Mouse (Mus musculus) forebrain, postnatal 0 days (tissue): Measurements from ENCODE around the gene Lpar5. TPM values are rescaled to one million over a fixed set of nuclear protein-coding genes. Genes with fewer than 3 reads are reported as not detected.

Experiments used
- ATAC-seq: fragments of 200-750 bp; cut with Nextera tagmentation; 2 replicates; pipeline ENCODE4 v1.8.0; 2017; ENCODE audit warnings: mild to moderate bottlenecking, moderate library complexity
- DNase-seq: peaks from one replicate; pipeline ENCODE4 v3.0.0-alpha.2; 2015
- H3K27ac ChIP-seq: fragments of 300-500 bp; sonication (generic); 2 replicates; pipeline ENCODE4 v1.5.1; 2014; ENCODE audit warnings: low read depth, mild to moderate bottlenecking, antibody characterized with exemption, low read length, moderate library complexity, mixed read lengths
- H3K27me3 ChIP-seq: fragments of 300-500 bp; sonication (generic); 2 replicates; pipeline ENCODE4 v1.6.1; 2014; ENCODE audit warnings: mild to moderate bottlenecking, low read length, mixed read lengths; ENCODE audit not compliant: insufficient read depth
- H3K36me3 ChIP-seq: fragments of 300-500 bp; sonication (generic); 2 replicates; pipeline ENCODE4 v1.6.1; 2014; ENCODE audit warnings: mild to moderate bottlenecking, moderate library complexity; ENCODE audit not compliant: insufficient read depth
- H3K4me1 ChIP-seq: fragments of 300-500 bp; sonication (generic); 2 replicates; pipeline ENCODE4 v1.6.1; 2014; ENCODE audit warnings: antibody characterized with exemption; ENCODE audit not compliant: insufficient read depth
- H3K4me2 ChIP-seq: fragments of 300-500 bp; sonication (generic); 2 replicates; pipeline ENCODE4 v1.6.1; 2014; ENCODE audit warnings: low read depth, mild to moderate bottlenecking, moderate library complexity
- H3K4me3 ChIP-seq: fragments of 300-500 bp; sonication (generic); 2 replicates; pipeline ENCODE4 v1.5.1; 2014; ENCODE audit warnings: low read depth, low read length, mixed read lengths
- H3K9ac ChIP-seq: fragments of 300-500 bp; sonication (generic); 2 replicates; pipeline ENCODE4 v1.6.1; 2014; ENCODE audit warnings: mild to moderate bottlenecking
- H3K9me3 ChIP-seq: fragments of 300-500 bp; sonication (generic); 2 replicates; pipeline ENCODE4 v1.6.1; 2016; ENCODE audit warnings: low read length
- CTCF ChIP-seq: sonication (generic); IDR thresholded peaks from 2 replicates; pipeline ENCODE4 v1.5.1; 2016; ENCODE audit warnings: antibody characterized with exemption, control low read depth, low read depth
- WGBS: fragments of 180-500 bp; shearing (Covaris S2); extraction: QIAGEN DNeasy Blood & Tissue Kit; methylation state at CpG from one replicate; pipeline ENCODE4 v1.1.7; 2014; 5-methylcytosine and 5-hydroxymethylcytosine counted together
- polyA plus RNA-seq: library from polyadenylated mRNA; unstranded; fragments of >200 nt; fragmentation: Nextera tagmentation; extraction: Ambion mirVana; gene quantifications from 2 replicates; pipeline ENCODE4 v1.2.1, GENCODE M21; 2015
- total RNA-seq: library from RNA; depleted of rRNA; stranded (reverse); fragments of >200 nt; gene quantifications from 2 replicates; pipeline ENCODE4 v1.2.3, GENCODE M21; 2014

Gene Lpar5
- total and polyA plus RNA-seq, 2 experiments from 2014 or later: 0.61 to 0.71 TPM

DNA sequence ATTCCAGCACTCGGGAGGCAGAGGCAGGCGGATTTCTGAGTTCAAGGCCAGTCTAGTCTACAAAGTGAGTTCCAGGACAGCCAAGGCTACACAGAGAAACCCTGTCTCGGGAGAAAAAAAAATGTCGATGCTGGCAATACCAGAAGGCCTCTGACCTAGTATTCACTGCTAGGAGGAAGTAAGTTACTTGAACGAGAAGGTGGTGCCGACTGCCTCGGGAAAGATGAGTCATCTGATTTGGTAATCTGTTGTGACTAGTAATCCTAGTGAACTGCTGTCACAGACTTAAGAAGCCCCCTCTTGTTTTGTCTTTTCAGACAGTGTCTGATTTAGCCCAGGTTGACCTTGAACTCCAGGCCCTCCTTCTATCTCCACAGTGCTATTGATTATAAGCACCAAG is 26.7 kb upstream of the Lpar5 start:
- Histone ChIP-seq H3K27me3 (no peaks in the 10 kb centered on the region), H3K9me3 (no peaks in the 10 kb centered on the region), H3K27ac (no peak overlapping the region), H3K4me3 (no peak overlapping the region), H3K4me1 (peaks cover 6% of the 10 kb centered on the region; the same call in 1 of the 2 replicates), H3K36me3 (peaks cover 27% of the 10 kb centered on the region), H3K9ac (no peak overlapping the region), H3K4me2 (no peak overlapping the region)
- ATAC-seq: no peak
- TF ChIP-seq CTCF: no peak
- 88% methylated on average over 7 of the region's 7 CpGs for WGBS
- no peak for DNase-seq

- H3K4me1 ChIP-seq: peaks cover 6% of the 10 kb centered on the region; the same call in 1 of the 2 replicates
- no peak overlapping the region for H3K9ac ChIP-seq
- 90% methylated on average over 7 of the region's 7 CpGs for WGBS
- H3K4me3 ChIP-seq: no peak overlapping the region
- no peak for TF ChIP-seq CTCF
- DNase-seq (no peak), ATAC-seq (no peak)
- H3K27ac ChIP-seq: no peak overlapping the region
- no peak overlapping the region for H3K4me2 ChIP-seq
- H3K36me3 ChIP-seq: peaks cover 28% of the 10 kb centered on the region
- no peaks in the 10 kb centered on the region for H3K9me3 ChIP-seq
- H3K27me3 ChIP-seq: no peaks in the 10 kb centered on the region
These were observed 25.6 kb upstream of the Lpar5 start for GRCm38 (mm10) chr6:125042081-125042480.

DNA sequence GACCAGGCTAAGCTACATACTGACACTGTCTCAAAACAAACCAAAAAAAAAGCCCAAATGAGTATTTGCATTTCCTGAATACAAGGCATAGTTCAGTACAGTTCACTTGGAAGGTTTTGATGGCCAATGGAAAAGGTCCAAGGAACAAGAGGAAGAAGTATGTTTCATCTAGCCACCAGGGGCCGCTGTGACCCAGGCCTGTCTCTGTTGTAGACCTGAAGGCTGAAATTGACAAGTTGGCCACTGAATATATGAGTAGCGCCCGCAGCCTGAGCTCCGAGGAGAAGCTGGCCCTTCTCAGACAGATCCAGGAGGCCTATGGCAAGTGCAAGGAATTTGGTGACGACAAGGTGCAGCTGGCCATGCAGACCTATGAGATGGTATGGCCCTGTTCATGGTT is 21.0 kb upstream of the Lpar5 start:
- no peak overlapping the region for H3K9ac ChIP-seq
- DNase-seq (peak; percentile 87), ATAC-seq (peak; percentile 79)
- H3K27ac ChIP-seq: no peak overlapping the region
- peak; percentile 94 for TF ChIP-seq CTCF
- peaks cover 68% of the 10 kb centered on the region for H3K36me3 ChIP-seq
- no peak overlapping the region for H3K4me3 ChIP-seq
- no peaks in the 10 kb centered on the region for H3K9me3 ChIP-seq
- H3K4me1 ChIP-seq: no peaks in the 10 kb centered on the region
- no peaks in the 10 kb centered on the region for H3K27me3 ChIP-seq
- 18% methylated on average over 5 of the region's 5 CpGs for WGBS
- no peak overlapping the region for H3K4me2 ChIP-seq

DNA sequence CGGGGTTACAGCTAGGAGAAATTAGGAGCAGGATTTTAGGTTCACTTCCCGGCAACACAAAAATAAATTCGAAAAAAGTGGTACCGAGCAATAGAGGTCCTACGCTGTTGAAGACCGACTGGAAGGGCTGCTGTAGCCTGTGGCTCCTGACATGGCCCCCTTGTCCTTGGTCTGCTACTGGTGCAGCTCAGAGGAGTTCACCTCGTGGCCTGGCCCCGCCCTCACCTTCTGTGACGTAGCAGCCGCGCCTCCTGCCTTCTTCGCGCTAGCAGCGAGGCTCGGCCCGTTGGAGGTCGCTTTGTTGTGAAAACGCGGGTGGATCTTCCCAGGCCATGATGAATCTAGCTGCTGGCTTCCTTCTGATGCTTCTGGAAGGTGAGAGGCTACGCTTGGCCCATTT is 18.0 kb upstream of the Lpar5 start, which contains the start of gene Acrbp:
Gene Acrbp (plus strand): TSS at position 12 of the 400 bp plus-strand sequence.
- H3K27ac ChIP-seq: no peak within 1 kb of the TSS
- no peaks in the 10 kb centered on the region for H3K4me1 ChIP-seq
- no peak within 1 kb of the TSS for H3K4me3 ChIP-seq
- peaks cover 76% of the 10 kb centered on the region for H3K36me3 ChIP-seq
- no peaks in the 10 kb centered on the region for H3K9me3 ChIP-seq
- H3K27me3 ChIP-seq: no peaks in the 10 kb centered on the region
- DNase-seq (no peak), ATAC-seq (no peak)
- 0 out of 2 replicates have a peak within 1 kb of the TSS, but pooled peaks have one; percentile 10 for H3K9ac ChIP-seq
- H3K4me2 ChIP-seq: no peak within 1 kb of the TSS
- WGBS: 37% methylated on average over 20 of the region's 20 CpGs
- no peak for TF ChIP-seq CTCF

- WGBS: 66% methylated on average over 5 of the region's 5 CpGs
- Histone ChIP-seq H3K9me3 (no peaks in the 10 kb centered on the region), H3K4me2 (no peak overlapping the region), H3K4me3 (no peak overlapping the region), H3K4me1 (no peaks in the 10 kb centered on the region), H3K9ac (no peak overlapping the region), H3K27me3 (no peaks in the 10 kb centered on the region), H3K27ac (no peak overlapping the region), H3K36me3 (peaks cover 64% of the 10 kb centered on the region)
- DNase-seq (no peak), ATAC-seq (no peak)
- peak; percentile 44; the same call in 1 of the 2 replicates for TF ChIP-seq CTCF
These were observed 16.5 kb upstream of the Lpar5 start for GRCm38 (mm10) chr6:125051237-125051636.

DNA sequence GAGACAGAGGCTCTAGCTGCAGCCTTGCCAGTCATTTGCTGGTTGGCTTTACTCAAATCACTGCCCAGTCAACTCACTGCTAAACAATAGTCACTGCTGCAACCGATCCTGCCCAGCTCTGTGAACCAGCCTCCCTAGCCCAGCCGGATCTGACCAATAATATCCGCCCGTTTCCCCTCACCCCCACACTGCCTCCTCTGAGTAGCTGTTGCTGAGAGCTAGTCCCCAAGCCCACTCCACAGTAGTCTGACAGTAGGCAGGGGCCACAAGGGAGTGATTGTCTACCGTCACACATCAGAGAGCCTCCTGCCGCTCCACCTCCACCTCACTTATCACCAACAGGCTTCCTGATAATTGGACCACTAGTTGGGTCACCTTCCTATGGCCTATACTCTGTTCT is 6.2 kb upstream of the Lpar5 start:
- H3K4me1 ChIP-seq: no peaks in the 10 kb centered on the region
- no peak overlapping the region for H3K4me2 ChIP-seq
- H3K27ac ChIP-seq: no peak overlapping the region
- H3K4me3 ChIP-seq: no peak overlapping the region
- no peaks in the 10 kb centered on the region; the same call in 1 of the 2 replicates for H3K36me3 ChIP-seq
- TF ChIP-seq CTCF: no peak
- H3K9ac ChIP-seq: no peak overlapping the region
- DNase-seq (no peak), ATAC-seq (peak; percentile 60; the same call in 1 of the 2 replicates)
- H3K27me3 ChIP-seq: no peaks in the 10 kb centered on the region
- WGBS: 41% methylated on average over 6 of the region's 6 CpGs
- no peaks in the 10 kb centered on the region for H3K9me3 ChIP-seq

- H3K9ac ChIP-seq: no peak overlapping the region
- no peak for DNase-seq
- WGBS: 81% methylated on average over 5 of the region's 5 CpGs
- H3K9me3 ChIP-seq: no peaks in the 10 kb centered on the region
- no peak for TF ChIP-seq CTCF
- H3K4me2 ChIP-seq: no peak overlapping the region
- no peaks in the 10 kb centered on the region for H3K36me3 ChIP-seq
- no peaks in the 10 kb centered on the region for H3K4me1 ChIP-seq
- H3K27me3 ChIP-seq: no peaks in the 10 kb centered on the region
- ATAC-seq: no peak
- no peak overlapping the region for H3K27ac ChIP-seq
- H3K4me3 ChIP-seq: no peak overlapping the region
These were observed 5.2 kb upstream of the Lpar5 start for GRCm38 (mm10) chr6:125062511-125062910.
